Mouse (Mus musculus) B cell, adult 2 months (primary cell): ENCODE measurements around the gene Map3k4.

Source experiments
- DNase-seq, 2 experiments: peaks; one replicate each; pipeline ENCODE4 v3.0.0; 2022

Gene Map3k4

DNA sequence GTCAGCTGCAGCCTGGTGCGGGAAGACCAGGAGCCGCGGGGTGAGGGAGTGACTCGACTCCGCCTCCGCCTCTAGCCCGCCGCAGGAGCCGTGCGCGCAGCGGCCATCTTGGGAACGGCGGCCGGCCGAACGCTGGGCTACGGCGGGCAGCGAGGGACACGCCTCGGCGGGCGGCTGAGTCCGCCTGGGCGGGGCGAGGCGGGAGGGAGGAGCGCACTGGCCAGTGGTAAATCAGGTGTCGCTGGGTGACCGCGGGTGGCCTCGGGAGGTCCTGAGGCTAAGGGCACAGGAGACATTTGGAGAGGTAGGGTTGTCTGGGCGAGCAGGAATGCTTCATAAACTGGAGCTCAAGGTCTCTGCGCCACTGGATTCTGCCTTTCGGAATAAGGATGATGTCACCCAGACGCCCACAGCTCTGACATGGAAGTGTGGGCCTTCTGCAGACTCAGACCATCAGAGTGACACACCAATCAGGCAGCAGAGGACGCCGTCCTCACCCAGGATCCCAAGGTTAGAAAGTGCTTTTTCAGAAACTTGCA, at the start of gene Map3k4:
Gene Map3k4, minus strand, starts transcription at position 134 of the 539 bp plus-strand sequence.
- peak; percentile 88 to 90 for DNase-seq

GRCm38 (mm10) chr17:12367373-12367930, 48.9 kb upstream of the Map3k4 start:
- DNase-seq: peak; percentile 42 to 54

- DNase-seq: no peak
Observed at GRCm38 (mm10) chr17:12364426-12364735, 45.8 kb upstream of the Map3k4 start.

DNA sequence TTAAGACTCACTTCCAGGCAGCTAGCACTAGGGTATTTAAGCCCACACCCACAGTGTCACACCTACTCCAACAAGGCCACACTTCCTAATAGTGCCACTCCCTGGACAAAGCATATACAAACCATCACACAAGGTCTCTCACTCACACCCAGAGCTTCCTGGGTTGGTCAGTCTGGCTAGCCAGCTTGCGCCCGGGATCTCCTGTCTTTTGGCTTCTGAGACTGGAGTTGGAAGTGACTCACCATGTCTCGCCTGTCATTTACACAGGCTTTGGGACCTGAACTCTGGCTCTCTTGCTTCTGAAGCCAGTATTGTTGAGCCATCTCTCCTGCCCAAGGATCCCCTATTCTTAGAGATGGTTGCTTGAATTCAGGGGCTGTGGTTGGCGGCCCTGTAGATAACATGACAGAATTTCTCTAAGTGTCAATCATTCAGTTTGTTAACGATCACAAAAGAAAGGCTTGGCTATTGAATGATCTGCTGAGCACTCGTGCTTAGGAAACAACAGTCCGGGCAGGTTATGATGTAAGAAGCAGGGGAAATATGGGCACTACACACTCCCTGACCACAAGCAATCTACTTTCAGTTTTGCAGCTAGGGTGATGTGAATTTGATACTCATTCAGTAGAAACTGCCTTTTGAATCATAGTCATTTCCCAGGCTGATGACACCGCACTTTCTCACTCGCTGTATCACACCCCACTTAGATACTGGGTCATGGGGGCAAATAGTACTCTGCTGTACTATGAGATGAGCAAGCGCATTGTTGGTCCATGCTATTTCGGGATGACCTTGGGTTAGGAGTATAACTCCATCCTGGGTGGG, 45.2 kb upstream of the Map3k4 start:
- no peak for DNase-seq

GRCm38 (mm10) chr17:12359876-12360275, 41.3 kb upstream of the Map3k4 start:
- DNase-seq: no peak

DNA sequence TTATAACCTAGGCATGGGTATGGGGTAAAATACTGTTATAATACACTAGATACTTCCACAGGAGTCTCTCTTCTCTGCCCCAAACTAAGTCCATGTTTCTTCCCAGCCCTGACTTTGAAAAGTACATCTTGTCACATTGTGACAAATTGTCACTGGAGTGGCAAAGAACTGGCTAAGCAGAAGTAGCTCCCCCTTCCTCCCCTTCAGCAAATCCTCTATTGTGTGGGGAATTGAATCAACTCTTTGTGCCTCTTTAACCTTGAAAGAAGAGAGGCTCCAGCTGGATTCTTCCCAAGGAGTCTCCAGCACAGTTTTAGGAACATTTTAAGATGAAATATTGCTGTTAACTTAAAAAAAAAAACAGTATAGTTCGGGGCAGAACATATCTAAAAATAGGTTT, 34.2 kb upstream of the Map3k4 start:
- no peak for DNase-seq

GRCm38 (mm10) chr17:12351564-12351963, 33.0 kb upstream of the Map3k4 start:
- DNase-seq: no peak

DNA sequence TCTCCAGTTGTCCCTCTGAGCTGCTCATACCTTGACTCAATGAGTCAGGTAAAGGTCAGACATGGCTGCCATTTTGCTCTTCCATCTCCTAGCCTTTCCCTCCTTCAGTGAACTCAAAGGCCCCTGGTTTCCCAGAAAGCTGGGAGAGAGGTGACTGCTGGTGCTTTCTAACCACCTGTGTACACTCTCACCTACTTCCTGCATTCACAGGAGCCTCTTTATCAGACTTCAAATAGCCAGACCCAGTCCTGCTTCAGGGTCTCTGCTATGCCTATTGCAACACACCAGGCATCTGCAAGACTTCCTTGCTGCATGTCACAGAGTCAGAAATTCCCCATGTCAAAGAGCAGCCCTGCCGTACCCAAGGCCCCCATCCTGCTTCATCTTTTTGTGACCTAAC, 28.9 kb upstream of the Map3k4 start:
- DNase-seq: no peak

- DNase-seq: no peak
Observed at GRCm38 (mm10) chr17:12343702-12344376, 25.2 kb upstream of the Map3k4 start.

GRCm38 (mm10) chr17:12337156-12337555, 18.6 kb upstream of the Map3k4 start:
- DNase-seq: no peak

GRCm38 (mm10) chr17:12336073-12336868, 17.7 kb upstream of the Map3k4 start:
- DNase-seq: no peak

DNA sequence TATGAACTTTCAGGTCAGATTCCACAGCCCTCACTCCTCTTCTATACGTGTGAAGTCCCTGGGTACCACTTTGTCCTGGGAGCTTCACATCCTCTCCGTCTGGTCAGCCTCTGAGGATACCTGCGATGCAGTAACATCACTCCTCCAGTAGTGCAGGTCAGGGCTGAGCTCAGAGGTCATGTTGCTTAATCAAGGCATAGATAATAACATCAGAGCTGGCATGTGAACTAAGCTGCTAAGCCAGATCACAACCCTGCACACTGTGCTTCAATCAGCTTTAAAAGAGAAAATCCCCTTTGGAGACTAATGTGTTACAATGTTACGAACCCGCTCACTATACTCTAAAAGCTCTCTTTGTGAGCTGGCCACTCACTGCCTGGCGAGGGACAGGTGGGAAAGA, 16.5 kb upstream of the Map3k4 start:
- no peak for DNase-seq

DNA sequence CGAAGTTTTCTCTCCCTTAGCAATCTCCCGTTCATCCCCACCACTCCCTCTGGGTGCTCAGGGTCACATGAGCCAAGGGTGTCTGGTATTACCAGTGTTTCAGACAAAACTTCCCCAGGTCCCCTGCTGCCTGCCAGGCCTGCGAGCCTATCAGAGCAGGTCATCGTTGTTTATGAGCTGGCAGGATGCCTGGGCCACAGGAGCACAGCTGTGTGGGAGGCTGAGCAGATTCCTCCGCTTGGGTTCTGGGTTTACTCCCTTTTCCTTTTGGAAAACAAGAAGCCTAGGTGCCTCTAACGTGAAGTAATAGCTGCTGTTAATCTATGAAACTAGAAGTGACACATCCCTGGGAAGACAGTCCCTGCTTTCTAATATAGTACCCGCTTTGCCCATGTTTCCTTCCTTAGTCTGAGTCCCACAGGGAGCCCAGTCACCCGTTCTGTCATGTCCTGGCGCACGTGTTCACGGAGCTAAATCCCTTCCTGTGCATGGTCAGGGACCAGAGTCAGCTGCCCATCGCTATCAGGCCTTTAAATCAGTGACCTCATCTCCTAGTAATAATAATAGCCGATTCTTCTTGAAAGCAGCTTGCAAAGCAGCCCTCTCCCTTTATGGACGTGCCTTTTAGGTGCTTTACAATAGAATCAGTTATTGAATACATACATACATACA, 9.4 kb upstream of the Map3k4 start:
- DNase-seq: no peak

DNA sequence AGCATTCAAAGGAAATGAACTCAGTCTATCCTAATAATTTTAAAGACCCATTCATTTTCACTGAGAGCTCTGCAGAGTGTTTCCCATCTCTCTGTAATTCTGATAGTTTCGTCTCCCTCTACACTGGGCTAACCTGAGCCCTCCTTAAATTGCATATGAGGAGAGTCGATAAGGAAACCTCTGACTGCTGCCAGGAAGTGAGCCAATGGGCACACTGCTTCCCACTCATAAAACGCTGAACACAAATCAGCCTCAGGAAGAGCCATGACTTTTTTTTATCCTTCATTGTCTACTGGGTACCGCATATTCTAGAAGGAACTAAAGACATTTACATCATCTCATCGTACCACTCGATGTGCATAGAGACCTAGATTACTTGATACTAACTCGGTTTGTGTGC, 1.2 kb upstream of the Map3k4 start:
- no peak for DNase-seq

DNA sequence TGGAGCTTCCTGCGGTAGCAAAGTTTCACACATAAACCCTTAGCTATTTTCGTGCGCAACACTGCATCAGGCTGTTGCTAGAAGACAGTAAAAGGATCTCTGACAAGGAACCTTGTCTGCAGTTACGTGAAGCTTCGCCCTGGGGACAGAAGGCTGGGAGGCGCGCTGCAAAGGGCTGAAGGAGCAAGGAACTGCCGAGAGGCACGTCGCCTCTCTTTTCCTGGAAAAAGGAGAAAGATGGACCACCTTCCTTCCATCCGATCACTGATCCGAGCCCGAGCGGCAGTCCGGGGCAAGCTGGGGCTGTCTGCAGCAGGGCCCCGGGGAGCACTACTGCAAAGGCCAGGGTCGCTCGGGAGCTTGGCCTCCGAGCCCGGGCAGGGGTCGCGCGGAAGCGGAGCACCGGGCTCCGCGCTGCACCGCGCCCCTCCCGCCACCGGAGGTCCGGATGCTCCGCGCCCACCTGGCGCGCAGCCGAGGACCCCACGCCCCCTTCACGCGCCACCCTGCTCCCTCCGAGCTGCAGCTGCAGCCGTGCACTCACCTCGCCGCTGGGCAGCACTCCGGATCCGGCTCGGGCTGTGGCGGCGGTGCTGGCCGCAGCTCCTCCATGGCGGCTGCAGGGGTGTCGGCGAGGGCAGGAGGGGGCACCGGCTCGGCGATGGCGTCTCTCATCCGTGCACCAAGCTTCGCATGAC, 493 bp downstream of the Map3k4 start:
- no peak for DNase-seq

- no peak for DNase-seq
Observed at GRCm38 (mm10) chr17:12317607-12317953, 1.0 kb downstream of the Map3k4 start.

DNA sequence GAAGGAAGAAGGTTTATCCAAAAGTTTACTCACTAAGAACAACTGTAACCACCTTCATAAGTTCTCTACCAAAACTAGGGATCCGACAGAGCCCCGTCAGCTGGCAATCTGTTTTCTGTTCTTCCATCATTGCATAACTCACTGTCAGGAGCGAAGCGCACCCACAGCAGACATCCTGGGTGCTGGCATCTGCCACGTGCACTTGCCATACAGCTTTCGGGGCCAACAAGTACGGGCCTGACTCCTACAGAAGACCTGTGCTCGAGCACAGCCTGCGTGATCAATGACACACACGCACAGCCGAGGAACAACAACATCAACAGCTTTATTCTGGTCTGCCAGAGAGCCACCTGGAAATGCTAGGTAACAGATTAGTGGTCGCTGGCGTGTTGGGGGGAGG, 2.3 kb downstream of the Map3k4 start:
- no peak for DNase-seq

GRCm38 (mm10) chr17:12312248-12312647, 6.3 kb downstream of the Map3k4 start:
- DNase-seq: no peak

DNA sequence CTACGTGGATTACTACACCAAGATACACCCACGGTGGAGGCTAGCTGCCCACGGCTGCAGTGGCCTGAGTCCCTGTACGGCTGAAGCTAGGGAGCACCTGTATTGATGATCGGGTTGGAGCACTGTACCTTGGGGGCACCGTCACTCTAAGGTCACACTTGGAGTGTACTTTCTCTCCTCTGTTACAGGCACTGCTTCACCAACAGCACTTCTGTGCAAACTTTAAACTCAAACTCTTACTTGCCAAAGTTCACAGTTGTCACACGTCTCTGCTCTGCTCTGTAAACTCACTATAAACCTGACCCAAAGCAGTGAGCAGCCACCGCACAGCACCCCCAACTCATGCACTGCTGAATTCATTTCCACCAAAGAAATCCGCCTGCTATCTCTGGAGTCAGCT, 9.1 kb downstream of the Map3k4 start:
- DNase-seq: no peak

DNA sequence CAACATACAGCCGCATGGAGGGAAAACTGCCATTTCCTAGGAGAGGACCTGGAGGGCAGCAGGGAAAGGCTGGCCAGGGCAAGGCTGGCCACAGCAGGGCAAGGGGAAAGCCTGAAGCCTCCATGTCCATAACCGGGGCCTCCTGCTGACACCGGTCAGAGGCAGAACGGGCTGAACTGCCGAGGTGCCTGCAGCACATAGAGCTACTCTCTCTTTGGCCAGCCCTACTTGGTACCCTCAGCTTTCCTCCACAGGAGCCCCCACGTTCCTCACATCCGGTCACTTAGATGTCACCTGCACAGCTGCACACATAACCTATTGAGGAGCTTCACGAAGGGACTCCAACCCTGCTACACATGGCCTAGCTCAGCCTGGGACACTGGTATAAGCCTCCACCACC, 9.5 kb downstream of the Map3k4 start:
- no peak for DNase-seq

- peak; percentile 50 to 54 for DNase-seq
Observed at GRCm38 (mm10) chr17:12307251-12308135, 11.1 kb downstream of the Map3k4 start.
